Mouse (Mus musculus) ES-E14 (cell line): ENCODE results near the gene Znhit3.

Experiments
- CHD2 ChIP-seq: IDR thresholded peaks from 2 replicates; pipeline ENCODE4 v1.6.1; 2014; ENCODE audit warnings: mild to moderate bottlenecking, low read depth, low read length, inconsistent platforms
- HCFC1 ChIP-seq: IDR thresholded peaks from 2 replicates; pipeline ENCODE4 v1.6.1; 2012; ENCODE audit warnings: low read length, inconsistent platforms, borderline replicate concordance; ENCODE audit not compliant: insufficient read depth
- MAFK ChIP-seq: IDR thresholded peaks from 2 replicates; pipeline ENCODE4 v1.6.1; 2014; ENCODE audit warnings: mild to moderate bottlenecking, low read depth, low read length, inconsistent platforms; ENCODE audit not compliant: insufficient read depth
- ZNF384 ChIP-seq: IDR thresholded peaks from 2 replicates; pipeline ENCODE4 v1.6.1; 2012; ENCODE audit warnings: low read depth, low read length, inconsistent platforms

DNA sequence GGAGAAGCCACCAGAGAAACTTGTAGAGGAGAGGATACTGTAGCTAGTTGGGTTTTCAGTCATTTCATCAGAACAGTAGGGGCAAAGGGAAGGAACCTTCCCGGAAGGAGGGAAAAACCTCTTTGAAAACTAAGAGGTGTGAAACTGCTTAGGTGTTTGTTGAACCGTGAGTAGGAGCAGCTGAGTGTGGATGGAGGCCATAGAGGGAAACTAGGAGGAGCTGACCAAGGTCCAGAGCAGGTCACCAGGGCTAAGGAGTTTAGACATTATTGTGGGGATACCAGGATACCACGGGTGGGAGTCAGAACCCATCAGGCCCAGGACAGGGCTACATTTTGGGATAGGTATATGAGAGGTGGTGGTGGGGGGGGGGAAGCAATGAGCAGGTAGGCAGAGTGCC is 47.4 kb upstream of the Znhit3 start:
- TF ChIP-seq ZNF384 (no peak), HCFC1 (no peak), MAFK (no peak), CHD2 (no peak)
